Mouse (Mus musculus) granulocyte monocyte progenitor cell, adult 5-6 weeks (primary cell): ENCODE results near the gene Cxadr. TPM values are rescaled to one million over a fixed set of nuclear protein-coding genes. Genes with fewer than 3 reads are reported as not detected.

Experiments
- ATAC-seq: replicated peaks from 2 replicates; pipeline ENCODE4 v1.8.0; 2016; ENCODE audit warnings: mild to moderate bottlenecking, moderate TSS enrichment, inconsistent platforms; ENCODE audit not compliant: poor library complexity, severe bottlenecking
- total RNA-seq, 2 experiments: library from RNA; stranded (forward) in 1 of 2; stranded (reverse) in 1 of 2; fragments of 200-712, 200-1000 nt in 1 of 2; fragments of >200 nt in 1 of 2; fragmentation: Nextera tagmentation in 1 of 2; gene quantifications; 2 replicates each; pipeline ENCODE4 v1.2.3; 2014 to 2017

Gene Cxadr
- total RNA-seq (2014; fragmentation: Nextera tagmentation), result 0.41 and 4.8 TPM in 2 replicates
- total RNA-seq (2017), result 0.98 and 1.2 TPM in 2 replicates

- peak; percentile 81 for ATAC-seq
Measured at GRCm38 (mm10) chr16:78301183-78301830, at the start of gene Cxadr. Gene Cxadr, plus strand, starts transcription at chr16:78301489.

- no peak for ATAC-seq
Measured at GRCm38 (mm10) chr16:78258989-78259388, 42.3 kb upstream of the Cxadr start.

GRCm38 (mm10) chr16:78260070-78260879 is 41.0 kb upstream of the Cxadr start:
- no peak for ATAC-seq

GRCm38 (mm10) chr16:78261520-78261919 is 39.8 kb upstream of the Cxadr start:
- peak; percentile 65 for ATAC-seq

- ATAC-seq, result 0 out of 2 replicates have a peak, but pooled peaks have one; percentile 27
Measured at GRCm38 (mm10) chr16:78264442-78265150, 36.7 kb upstream of the Cxadr start.

- ATAC-seq, result peak; percentile 49
Measured at GRCm38 (mm10) chr16:78265151-78265590, 36.1 kb upstream of the Cxadr start.

GRCm38 (mm10) chr16:78265826-78266225 is 35.5 kb upstream of the Cxadr start:
- no peak for ATAC-seq

- peak; percentile 91 for ATAC-seq
Measured at GRCm38 (mm10) chr16:78267453-78267852, 33.8 kb upstream of the Cxadr start.

GRCm38 (mm10) chr16:78268167-78268566 is 33.1 kb upstream of the Cxadr start:
- ATAC-seq, result no peak

GRCm38 (mm10) chr16:78274825-78275455 is 26.3 kb upstream of the Cxadr start:
- ATAC-seq, result no peak

GRCm38 (mm10) chr16:78277567-78277966 is 23.7 kb upstream of the Cxadr start:
- peak; percentile 82 for ATAC-seq

GRCm38 (mm10) chr16:78280093-78280881 is 21.0 kb upstream of the Cxadr start:
- no peak for ATAC-seq

GRCm38 (mm10) chr16:78283231-78283630 is 18.1 kb upstream of the Cxadr start:
- ATAC-seq, result no peak

GRCm38 (mm10) chr16:78294051-78294450 is 7.2 kb upstream of the Cxadr start:
- no peak for ATAC-seq

- ATAC-seq, result no peak
Measured at GRCm38 (mm10) chr16:78294606-78295275, 6.5 kb upstream of the Cxadr start.

- peak; percentile 47 for ATAC-seq
Measured at GRCm38 (mm10) chr16:78295601-78296000, 5.7 kb upstream of the Cxadr start.

GRCm38 (mm10) chr16:78296114-78296513 is 5.2 kb upstream of the Cxadr start:
- peak; percentile 91 for ATAC-seq

GRCm38 (mm10) chr16:78301831-78302677 is 765 bp downstream of the Cxadr start:
- peak; percentile 13 for ATAC-seq
